Mouse (Mus musculus): ENCODE results near the gene Iqsec1. TPM values are rescaled to one million over a fixed set of nuclear protein-coding genes. Genes with fewer than 3 reads are reported as not detected.

Gene Iqsec1
- polyA plus RNA-seq, 1 experiment from 2014 or later: 28.6 TPM

- peaks cover 18 to 31% of the 10 kb centered on the region in 2 experiments for H3K4me1 ChIP-seq (ENCODE audit: control insufficient read depth in 2 of 2, insufficient read depth in 2 of 2, low read length in 2 of 2)
- H3K27me3 ChIP-seq (ENCODE audit: control insufficient read depth, insufficient read depth, low read length): no peaks in the 10 kb centered on the region
- no peak for ATAC-seq (ENCODE audit: insufficient number of reproducible peaks, insufficient read depth, low FRiP score, low read depth)
- 69% methylated on average over 7 of the region's 7 CpGs for WGBS
- no peaks in the 10 kb centered on the region for H3K36me3 ChIP-seq (ENCODE audit: control insufficient read depth, insufficient read depth, low read length)
- no peak overlapping the region for H3K9ac ChIP-seq (ENCODE audit: low read length)
- H3K27ac ChIP-seq (replicated peaks in 1 of 2; ENCODE audit: control insufficient read depth in 1 of 2, insufficient read depth in 1 of 2, low read depth in 2 of 2, low read length in 2 of 2): no peak overlapping the region
- H3K4me2 ChIP-seq (ENCODE audit: low read length): no peak overlapping the region
- H3K4me3 ChIP-seq (ENCODE audit: control insufficient read depth in 1 of 2, insufficient read depth in 1 of 2, low read depth in 1 of 2, low read length in 2 of 2): no peak overlapping the region
- H3K9me3 ChIP-seq (ENCODE audit: control insufficient read depth, low read length): no peaks in the 10 kb centered on the region
Observed at GRCm38 (mm10) chr6:90754927-90755612, 233.4 kb downstream of the Iqsec1 start.

- Histone ChIP-seq H3K27ac (replicated peaks in 1 of 2; ENCODE audit: control insufficient read depth in 1 of 2, insufficient read depth in 1 of 2, low read depth in 2 of 2, low read length in 2 of 2) (no peak overlapping the region), H3K4me1 (ENCODE audit: control insufficient read depth in 2 of 2, insufficient read depth in 2 of 2, low read length in 2 of 2) (peaks cover 20 to 37% of the 10 kb centered on the region in 2 experiments), H3K27me3 (ENCODE audit: control insufficient read depth, insufficient read depth, low read length) (no peaks in the 10 kb centered on the region), H3K4me3 (ENCODE audit: control insufficient read depth in 1 of 2, insufficient read depth in 1 of 2, low read depth in 1 of 2, low read length in 2 of 2) (no peak overlapping the region), H3K9me3 (ENCODE audit: control insufficient read depth, low read length) (no peaks in the 10 kb centered on the region), H3K36me3 (ENCODE audit: control insufficient read depth, insufficient read depth, low read length) (no peaks in the 10 kb centered on the region), H3K4me2 (ENCODE audit: low read length) (no peak overlapping the region), H3K9ac (ENCODE audit: low read length) (no peak overlapping the region)
- WGBS: 52% methylated on average over 2 of the region's 2 CpGs
- no peak for ATAC-seq (ENCODE audit: insufficient number of reproducible peaks, insufficient read depth, low FRiP score, low read depth)
Observed at GRCm38 (mm10) chr6:90754093-90754492, 234.4 kb downstream of the Iqsec1 start.

GRCm38 (mm10) chr6:90753656-90754055 is 234.8 kb downstream of the Iqsec1 start:
- no peak overlapping the region for H3K27ac ChIP-seq (replicated peaks in 1 of 2; ENCODE audit: control insufficient read depth in 1 of 2, insufficient read depth in 1 of 2, low read depth in 2 of 2, low read length in 2 of 2)
- ATAC-seq (ENCODE audit: insufficient number of reproducible peaks, insufficient read depth, low FRiP score, low read depth): no peak
- H3K36me3 ChIP-seq (ENCODE audit: control insufficient read depth, insufficient read depth, low read length): no peaks in the 10 kb centered on the region
- H3K4me1 ChIP-seq (ENCODE audit: control insufficient read depth in 2 of 2, insufficient read depth in 2 of 2, low read length in 2 of 2): peaks cover 20 to 37% of the 10 kb centered on the region in 2 experiments
- no peak overlapping the region for H3K4me2 ChIP-seq (ENCODE audit: low read length)
- H3K9me3 ChIP-seq (ENCODE audit: control insufficient read depth, low read length): no peaks in the 10 kb centered on the region
- no peaks in the 10 kb centered on the region for H3K27me3 ChIP-seq (ENCODE audit: control insufficient read depth, insufficient read depth, low read length)
- no peak overlapping the region for H3K4me3 ChIP-seq (ENCODE audit: control insufficient read depth in 1 of 2, insufficient read depth in 1 of 2, low read depth in 1 of 2, low read length in 2 of 2)
- no peak overlapping the region for H3K9ac ChIP-seq (ENCODE audit: low read length)

GRCm38 (mm10) chr6:90751624-90752023 is 236.9 kb downstream of the Iqsec1 start:
- Histone ChIP-seq H3K27me3 (ENCODE audit: control insufficient read depth, insufficient read depth, low read length) (no peaks in the 10 kb centered on the region), H3K4me1 (ENCODE audit: control insufficient read depth in 2 of 2, insufficient read depth in 2 of 2, low read length in 2 of 2) (peaks cover 22 to 42% of the 10 kb centered on the region in 2 experiments), H3K27ac (replicated peaks in 1 of 2; ENCODE audit: control insufficient read depth in 1 of 2, insufficient read depth in 1 of 2, low read depth in 2 of 2, low read length in 2 of 2) (no peak overlapping the region), H3K4me2 (ENCODE audit: low read length) (no peak overlapping the region), H3K4me3 (ENCODE audit: control insufficient read depth in 1 of 2, insufficient read depth in 1 of 2, low read depth in 1 of 2, low read length in 2 of 2) (no peak overlapping the region), H3K9ac (ENCODE audit: low read length) (no peak overlapping the region), H3K9me3 (ENCODE audit: control insufficient read depth, low read length) (no peaks in the 10 kb centered on the region), H3K36me3 (ENCODE audit: control insufficient read depth, insufficient read depth, low read length) (no peaks in the 10 kb centered on the region)
- 71% methylated on average over 3 of the region's 3 CpGs for WGBS
- ATAC-seq (ENCODE audit: insufficient number of reproducible peaks, insufficient read depth, low FRiP score, low read depth): no peak

- Histone ChIP-seq H3K36me3 (ENCODE audit: control insufficient read depth, insufficient read depth, low read length) (no peaks in the 10 kb centered on the region), H3K9ac (ENCODE audit: low read length) (no peak overlapping the region), H3K4me2 (ENCODE audit: low read length) (no peak overlapping the region), H3K9me3 (ENCODE audit: control insufficient read depth, low read length) (no peaks in the 10 kb centered on the region), H3K4me1 (ENCODE audit: control insufficient read depth in 2 of 2, insufficient read depth in 2 of 2, low read length in 2 of 2) (peaks cover 26 to 42% of the 10 kb centered on the region in 2 experiments), H3K27ac (replicated peaks in 1 of 2; ENCODE audit: control insufficient read depth in 1 of 2, insufficient read depth in 1 of 2, low read depth in 2 of 2, low read length in 2 of 2) (no peak overlapping the region), H3K4me3 (ENCODE audit: control insufficient read depth in 1 of 2, insufficient read depth in 1 of 2, low read depth in 1 of 2, low read length in 2 of 2) (no peak overlapping the region), H3K27me3 (ENCODE audit: control insufficient read depth, insufficient read depth, low read length) (no peaks in the 10 kb centered on the region)
- no peak for ATAC-seq (ENCODE audit: insufficient number of reproducible peaks, insufficient read depth, low FRiP score, low read depth)
- 12% methylated on average over 2 of the region's 2 CpGs for WGBS
Observed at GRCm38 (mm10) chr6:90750091-90750490, 238.4 kb downstream of the Iqsec1 start.

GRCm38 (mm10) chr6:90749414-90749937 is 239.0 kb downstream of the Iqsec1 start:
- no peak overlapping the region for H3K27ac ChIP-seq (replicated peaks in 1 of 2; ENCODE audit: control insufficient read depth in 1 of 2, insufficient read depth in 1 of 2, low read depth in 2 of 2, low read length in 2 of 2)
- H3K27me3 ChIP-seq (ENCODE audit: control insufficient read depth, insufficient read depth, low read length): no peaks in the 10 kb centered on the region
- no peaks in the 10 kb centered on the region for H3K9me3 ChIP-seq (ENCODE audit: control insufficient read depth, low read length)
- H3K4me2 ChIP-seq (ENCODE audit: low read length): no peak overlapping the region
- H3K9ac ChIP-seq (ENCODE audit: low read length): no peak overlapping the region
- H3K36me3 ChIP-seq (ENCODE audit: control insufficient read depth, insufficient read depth, low read length): no peaks in the 10 kb centered on the region
- no peak for ATAC-seq (ENCODE audit: insufficient number of reproducible peaks, insufficient read depth, low FRiP score, low read depth)
- 67% methylated on average over 4 of the region's 4 CpGs for WGBS
- peaks cover 23 to 47% of the 10 kb centered on the region in 2 experiments for H3K4me1 ChIP-seq (ENCODE audit: control insufficient read depth in 2 of 2, insufficient read depth in 2 of 2, low read length in 2 of 2)
- no peak overlapping the region for H3K4me3 ChIP-seq (ENCODE audit: control insufficient read depth in 1 of 2, insufficient read depth in 1 of 2, low read depth in 1 of 2, low read length in 2 of 2)

- peaks cover 23 to 45% of the 10 kb centered on the region in 2 experiments for H3K4me1 ChIP-seq (ENCODE audit: control insufficient read depth in 2 of 2, insufficient read depth in 2 of 2, low read length in 2 of 2)
- no peak overlapping the region for H3K4me3 ChIP-seq (ENCODE audit: control insufficient read depth in 1 of 2, insufficient read depth in 1 of 2, low read depth in 1 of 2, low read length in 2 of 2)
- no peak overlapping the region for H3K9ac ChIP-seq (ENCODE audit: low read length)
- no peaks in the 10 kb centered on the region for H3K27me3 ChIP-seq (ENCODE audit: control insufficient read depth, insufficient read depth, low read length)
- no peaks in the 10 kb centered on the region for H3K9me3 ChIP-seq (ENCODE audit: control insufficient read depth, low read length)
- no peak overlapping the region for H3K4me2 ChIP-seq (ENCODE audit: low read length)
- no peak for ATAC-seq (ENCODE audit: insufficient number of reproducible peaks, insufficient read depth, low FRiP score, low read depth)
- no peaks in the 10 kb centered on the region for H3K36me3 ChIP-seq (ENCODE audit: control insufficient read depth, insufficient read depth, low read length)
- no peak overlapping the region for H3K27ac ChIP-seq (replicated peaks in 1 of 2; ENCODE audit: control insufficient read depth in 1 of 2, insufficient read depth in 1 of 2, low read depth in 2 of 2, low read length in 2 of 2)
Observed at GRCm38 (mm10) chr6:90748976-90749375, 239.5 kb downstream of the Iqsec1 start.
